Mouse (Mus musculus) A20 (cell line): ENCODE measurements around the gene Oprl1.

Experiments used
- DNase-seq: peaks from one replicate; pipeline ENCODE4 v3.0.0-alpha.2; 2011; ENCODE audit warnings: low read depth, low spot score

Oprl1 gene

GRCm38 (mm10) chr2:181765251-181765650 is 50.4 kb downstream of the Oprl1 start:
- DNase-seq, result no peak

- DNase-seq, result no peak
Observed at GRCm38 (mm10) chr2:181766672-181767557, 52.1 kb downstream of the Oprl1 start.

- DNase-seq, result no peak
Observed at GRCm38 (mm10) chr2:181768451-181768850, 53.6 kb downstream of the Oprl1 start.

- no peak for DNase-seq
Observed at GRCm38 (mm10) chr2:181769397-181769796, 54.6 kb downstream of the Oprl1 start.
